Mouse (Mus musculus) hindbrain, postnatal 0 days (tissue): ENCODE measurements around the gene Gjb3. TPM values are rescaled to one million over a fixed set of nuclear protein-coding genes. Genes with fewer than 3 reads are reported as not detected.

Experiments
- ATAC-seq: fragments of 200-750 bp; cut with Nextera tagmentation; 2 replicates; pipeline ENCODE4 v1.8.0; 2017; ENCODE audit warnings: mild to moderate bottlenecking, moderate TSS enrichment, moderate library complexity
- DNase-seq: peaks from one replicate; pipeline ENCODE4 v3.0.0-alpha.2; 2015; ENCODE audit warnings: low spot score
- H3K27ac ChIP-seq: fragments of 300-500 bp; sonication (generic); 2 replicates; pipeline ENCODE4 v1.5.1; 2014; ENCODE audit warnings: mild to moderate bottlenecking
- H3K27me3 ChIP-seq: fragments of 300-500 bp; sonication (generic); 2 replicates; pipeline ENCODE4 v1.6.1; 2014; ENCODE audit warnings: low read length, mixed read lengths; ENCODE audit not compliant: insufficient read depth
- H3K36me3 ChIP-seq: fragments of 300-500 bp; sonication (generic); 2 replicates; pipeline ENCODE4 v1.6.1; 2014; ENCODE audit warnings: low read length, mixed read lengths; ENCODE audit not compliant: insufficient read depth
- H3K4me1 ChIP-seq: fragments of 300-500 bp; sonication (generic); 2 replicates; pipeline ENCODE4 v1.6.1; 2014; ENCODE audit warnings: antibody characterized with exemption, low read length, mixed read lengths; ENCODE audit not compliant: insufficient read depth
- H3K4me2 ChIP-seq: fragments of 300-500 bp; sonication (generic); 2 replicates; pipeline ENCODE4 v1.6.1; 2014; ENCODE audit warnings: low read depth, mild to moderate bottlenecking, low read length, moderate library complexity, mixed read lengths
- H3K4me3 ChIP-seq: fragments of 300-500 bp; sonication (generic); 2 replicates; pipeline ENCODE4 v1.5.1; 2014; ENCODE audit warnings: low read length
- H3K9ac ChIP-seq: fragments of 300-500 bp; sonication (generic); replicated peaks from 2 replicates; pipeline ENCODE4 v1.6.1; 2014; ENCODE audit warnings: mild to moderate bottlenecking, low read length, moderate library complexity, mixed read lengths
- H3K9me3 ChIP-seq: fragments of 300-500 bp; sonication (generic); 2 replicates; pipeline ENCODE4 v1.6.1; 2016; ENCODE audit warnings: low read length, mixed read lengths
- CTCF ChIP-seq: IDR thresholded peaks from 2 replicates; pipeline ENCODE4 v1.5.1; 2016; ENCODE audit warnings: antibody characterized with exemption, control low read depth, low read depth
- WGBS: fragments of 180-500 bp; shearing (Covaris S2); extraction: QIAGEN DNeasy Blood & Tissue Kit; methylation state at CpG from one replicate; pipeline ENCODE4 v1.1.7; 2014; 5-methylcytosine and 5-hydroxymethylcytosine counted together
- polyA plus RNA-seq: library from polyadenylated mRNA; unstranded; fragments of >200 nt; fragmentation: Nextera tagmentation; extraction: Ambion mirVana; gene quantifications from 2 replicates; pipeline ENCODE4 v1.2.1, GENCODE M21; 2015
- total RNA-seq: library from RNA; depleted of rRNA; stranded (reverse); fragments of >200 nt; gene quantifications from 2 replicates; pipeline ENCODE4 v1.2.3, GENCODE M21; 2014

The Gjb3 gene
- total and polyA plus RNA-seq, 2 experiments from 2014 or later: 0.21 to 0.59 TPM

DNA sequence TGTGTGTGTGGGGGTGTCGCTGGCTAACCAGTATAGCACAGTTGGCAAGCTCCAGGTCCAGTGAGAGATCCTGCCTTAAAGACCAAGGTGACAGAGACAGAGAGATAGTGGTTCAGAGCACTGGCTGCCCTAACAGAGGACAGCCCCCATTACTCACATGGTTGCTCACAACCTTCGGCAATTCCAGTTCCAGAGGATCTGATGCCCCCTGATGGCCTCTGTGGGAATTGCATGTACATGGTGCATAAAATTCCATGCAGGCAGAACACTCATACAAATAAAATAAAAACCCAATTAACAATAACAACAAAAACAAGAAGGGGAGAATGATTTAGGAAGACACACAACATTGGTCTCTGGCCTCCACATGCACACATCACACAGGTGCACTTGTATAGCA lies 39.8 kb upstream of the Gjb3 start:
- Histone ChIP-seq H3K4me3 (no peak overlapping the region), H3K27ac (no peak overlapping the region), H3K27me3 (no peaks in the 10 kb centered on the region), H3K4me1 (peaks cover 1% of the 10 kb centered on the region; the same call in 1 of the 2 replicates), H3K36me3 (no peaks in the 10 kb centered on the region), H3K9me3 (no peaks in the 10 kb centered on the region), H3K9ac (no peak overlapping the region), H3K4me2 (no peak overlapping the region)
- peak; percentile 71 for TF ChIP-seq CTCF
- DNase-seq (peak; percentile 31), ATAC-seq (no peak)
- WGBS: 45% methylated on average over 2 of the region's 2 CpGs

DNA sequence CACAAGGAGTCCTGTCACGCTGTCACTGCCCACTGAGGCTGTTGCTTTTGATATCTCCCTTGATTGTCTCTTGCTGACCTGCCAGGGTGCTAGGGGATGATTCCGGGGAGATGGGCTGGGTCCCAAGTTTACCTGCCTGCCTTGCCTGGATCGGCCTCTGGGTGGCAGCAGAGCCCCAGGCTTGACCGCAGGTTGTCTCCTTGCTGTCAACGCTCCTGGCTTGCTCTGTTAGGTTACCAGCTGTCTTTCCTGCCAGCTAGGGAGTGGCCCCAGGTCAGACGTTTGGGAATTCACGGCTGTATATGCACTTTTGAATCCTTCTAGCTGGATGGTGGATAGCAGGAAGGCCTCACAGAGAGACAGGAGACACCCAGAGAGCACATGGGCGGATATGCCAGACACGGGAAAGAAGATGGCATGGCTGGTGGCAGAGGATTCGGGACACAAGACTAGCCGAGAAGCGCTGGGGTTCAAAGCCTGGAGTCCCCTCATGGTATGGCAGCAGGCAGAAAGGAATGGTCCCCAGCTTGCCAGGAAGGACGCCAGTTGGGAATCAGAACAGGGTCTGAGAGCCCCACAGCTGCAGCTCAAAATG lies 37.8 kb upstream of the Gjb3 start:
- no peak overlapping the region for H3K4me2 ChIP-seq
- peak; percentile 100 for TF ChIP-seq CTCF
- no peaks in the 10 kb centered on the region for H3K27me3 ChIP-seq
- no peaks in the 10 kb centered on the region; the same call in 1 of the 2 replicates for H3K4me1 ChIP-seq
- H3K4me3 ChIP-seq: no peak overlapping the region
- H3K36me3 ChIP-seq: no peaks in the 10 kb centered on the region
- WGBS: 29% methylated on average over 13 of the region's 13 CpGs
- no peaks in the 10 kb centered on the region for H3K9me3 ChIP-seq
- no peak overlapping the region for H3K27ac ChIP-seq
- no peak overlapping the region for H3K9ac ChIP-seq
- DNase-seq: peak; percentile 85
- ATAC-seq: peak; percentile 60

DNA sequence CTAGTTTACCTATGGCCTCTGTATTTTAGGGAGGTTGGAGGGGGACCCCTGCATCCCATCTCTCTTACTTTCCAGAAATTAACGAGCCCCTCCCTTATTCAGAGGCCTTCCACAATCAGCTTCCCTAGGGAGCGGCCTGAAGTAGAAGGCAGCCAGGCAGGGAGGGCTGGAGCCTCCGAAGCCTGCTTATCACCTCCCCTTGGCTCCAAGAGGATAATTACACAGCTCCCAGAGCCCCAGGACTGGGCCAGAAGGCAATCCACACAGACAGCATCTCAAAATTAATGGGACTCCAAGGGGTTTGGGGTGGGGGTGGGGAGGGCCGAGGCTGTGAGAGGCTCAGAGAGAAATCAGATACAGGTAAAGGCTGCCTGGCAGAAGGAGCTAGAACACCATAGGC lies 35.2 kb upstream of the Gjb3 start:
- Histone ChIP-seq H3K4me2 (no peak overlapping the region), H3K36me3 (no peaks in the 10 kb centered on the region), H3K9ac (no peak overlapping the region), H3K4me1 (no peaks in the 10 kb centered on the region; the same call in 1 of the 2 replicates), H3K27me3 (no peaks in the 10 kb centered on the region), H3K9me3 (no peaks in the 10 kb centered on the region), H3K27ac (no peak overlapping the region), H3K4me3 (no peak overlapping the region)
- 18% methylated on average over 4 of the region's 4 CpGs for WGBS
- DNase-seq (no peak), ATAC-seq (no peak)
- no peak for TF ChIP-seq CTCF

DNA sequence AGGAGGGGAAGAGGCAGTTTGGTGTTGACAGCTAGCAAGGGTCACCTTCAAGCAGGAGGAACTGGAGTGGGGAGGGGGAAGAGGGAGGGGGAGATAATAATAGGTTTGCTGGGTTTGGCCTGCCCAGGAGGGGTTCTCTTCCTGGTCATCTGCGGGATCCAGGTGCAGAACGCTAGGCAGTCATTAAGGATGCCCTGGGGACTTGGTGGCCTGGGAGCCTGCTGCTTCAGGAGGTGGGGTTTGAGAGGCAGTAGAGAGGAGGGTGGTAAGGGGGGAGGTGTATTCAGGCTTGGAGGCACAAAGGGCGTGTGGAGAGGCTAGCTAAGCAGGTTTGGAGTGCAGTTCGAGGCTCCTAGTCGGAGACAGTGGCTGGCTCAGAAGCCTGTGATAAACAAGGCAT lies 34.8 kb upstream of the Gjb3 start:
- H3K4me1 ChIP-seq: no peaks in the 10 kb centered on the region; the same call in 1 of the 2 replicates
- WGBS: 23% methylated on average over 5 of the region's 5 CpGs
- ATAC-seq (no peak), DNase-seq (no peak)
- H3K9me3 ChIP-seq: no peaks in the 10 kb centered on the region
- no peaks in the 10 kb centered on the region for H3K36me3 ChIP-seq
- H3K4me3 ChIP-seq: no peak overlapping the region
- H3K4me2 ChIP-seq: no peak overlapping the region
- no peak overlapping the region for H3K9ac ChIP-seq
- TF ChIP-seq CTCF: no peak
- H3K27me3 ChIP-seq: no peaks in the 10 kb centered on the region
- H3K27ac ChIP-seq: no peak overlapping the region

DNA sequence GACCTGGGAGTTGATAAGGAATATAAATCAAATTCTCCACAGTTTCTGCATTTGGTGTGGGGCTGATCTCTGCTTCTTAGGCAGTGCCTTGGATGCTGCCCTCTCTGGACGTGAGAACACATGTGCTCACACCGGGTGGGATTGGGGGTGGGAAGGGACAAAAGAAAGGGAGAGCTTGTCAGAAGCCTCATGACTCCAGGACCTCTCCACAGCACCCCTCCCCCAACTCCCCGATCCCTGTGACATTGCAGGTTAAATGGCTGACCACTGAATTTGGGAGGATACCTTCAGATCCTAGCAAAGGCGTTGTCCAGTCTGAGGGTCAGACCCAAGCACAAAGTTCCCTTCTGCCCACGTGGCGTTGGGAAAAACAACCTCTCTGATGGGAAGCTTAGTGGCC lies 33.8 kb upstream of the Gjb3 start:
- WGBS: 64% methylated on average over 6 of the region's 6 CpGs
- DNase-seq (no peak), ATAC-seq (no peak)
- Histone ChIP-seq H3K36me3 (no peaks in the 10 kb centered on the region), H3K27me3 (no peaks in the 10 kb centered on the region), H3K4me2 (no peak overlapping the region), H3K27ac (no peak overlapping the region), H3K4me1 (no peaks in the 10 kb centered on the region; the same call in 1 of the 2 replicates), H3K9me3 (no peaks in the 10 kb centered on the region), H3K9ac (no peak overlapping the region), H3K4me3 (no peak overlapping the region)
- no peak for TF ChIP-seq CTCF

DNA sequence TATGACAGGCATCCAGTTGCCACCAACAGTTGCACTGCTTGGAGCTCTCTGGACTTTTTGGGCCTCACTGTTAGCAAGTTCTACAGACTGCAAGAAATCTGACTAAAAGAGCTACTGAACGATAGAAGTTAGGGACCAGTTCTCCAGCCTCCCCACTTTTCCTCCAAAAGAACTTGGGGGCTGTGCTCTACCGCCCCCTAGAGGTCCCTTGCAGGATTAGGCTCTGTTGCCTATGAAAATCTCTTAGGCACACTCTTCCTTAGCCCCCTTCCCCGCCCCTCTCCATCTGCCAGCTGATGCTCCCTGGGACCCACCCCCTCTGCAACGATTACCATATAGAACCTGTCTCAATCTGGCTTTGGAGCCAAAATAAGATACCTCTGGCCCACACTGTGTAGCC lies 32.7 kb upstream of the Gjb3 start:
- no peak for ATAC-seq
- peak; percentile 47 for TF ChIP-seq CTCF
- WGBS: 59% methylated on average over 4 of the region's 4 CpGs

DNA sequence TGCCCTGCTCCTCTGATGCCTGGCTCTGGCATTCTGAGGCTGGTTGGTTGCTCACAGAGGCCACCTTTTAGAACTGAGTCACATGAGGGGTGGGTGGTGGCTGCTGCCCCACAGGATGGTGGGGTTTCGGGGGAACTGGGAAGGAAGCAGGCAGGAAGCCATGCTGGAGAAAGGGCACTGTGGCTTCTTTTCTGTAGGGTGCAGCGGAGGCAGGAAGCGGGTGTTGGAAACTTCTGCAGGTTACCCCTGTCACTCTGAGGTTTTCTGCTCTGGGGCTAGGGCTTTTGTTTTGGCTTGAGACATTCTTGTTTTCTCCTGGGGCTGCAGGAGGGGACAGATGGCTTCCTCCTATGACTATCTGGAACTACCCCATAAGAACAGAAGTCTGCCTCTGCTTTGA lies 31.9 kb upstream of the Gjb3 start:
- H3K9ac ChIP-seq: no peak overlapping the region
- ATAC-seq (no peak), DNase-seq (no peak)
- H3K36me3 ChIP-seq: no peaks in the 10 kb centered on the region
- 85% methylated on average over 3 of the region's 3 CpGs for WGBS
- no peak overlapping the region for H3K27ac ChIP-seq
- H3K4me3 ChIP-seq: no peak overlapping the region
- TF ChIP-seq CTCF: no peak
- no peak overlapping the region for H3K4me2 ChIP-seq
- H3K9me3 ChIP-seq: no peaks in the 10 kb centered on the region
- H3K4me1 ChIP-seq: no peaks in the 10 kb centered on the region
- no peaks in the 10 kb centered on the region for H3K27me3 ChIP-seq

More for the DNA sequence above, 32.7 kb upstream of the Gjb3 start:
- Histone ChIP-seq H3K27ac (no peak overlapping the region), H3K4me3 (no peak overlapping the region), H3K9me3 (no peaks in the 10 kb centered on the region), H3K4me2 (no peak overlapping the region), H3K36me3 (no peaks in the 10 kb centered on the region), H3K9ac (no peak overlapping the region), H3K4me1 (no peaks in the 10 kb centered on the region), H3K27me3 (no peaks in the 10 kb centered on the region)
- no peak for DNase-seq
